Mouse (Mus musculus) left cerebral cortex, postnatal 36 days (tissue): Measurements from ENCODE around the gene Hmgcs2. TPM values are rescaled to one million over a fixed set of nuclear protein-coding genes. Genes with fewer than 3 reads are reported as not detected.

Source experiments
- total RNA-seq, 2 experiments: library from RNA; stranded (reverse); gene quantifications; 2 replicates each; pipeline ENCODE4 v1.2.3; 2021

Gene Hmgcs2
- total RNA-seq, 2 experiments from 2014 or later, result 7.1 to 11.3 TPM

Other genes with a start within 250 kb of the Hmgcs2 start
- not detected for gene Adam30, start 119.8 kb upstream of the Hmgcs2 start, total RNA-seq
- gene Reg4, start 58.3 kb upstream of the Hmgcs2 start, total RNA-seq, result not detected
- 10 to 100 TPM; 51.1 to 62.0 TPM for gene Phgdh, start 59.6 kb downstream of the Hmgcs2 start, total RNA-seq
- gene Zfp697, start 102.0 kb downstream of the Hmgcs2 start, total RNA-seq, result 10 to 100 TPM; 32.1 to 38.1 TPM
- gene Gm4450, start 176.7 kb downstream of the Hmgcs2 start, total RNA-seq, result not detected
- gene Hsd3b4, start 230.1 kb downstream of the Hmgcs2 start, total RNA-seq, result not detected